8 mouse cellular contexts compared by ENCODE assay signal in genomic region chr9:15280491-15280879, GRCm38 (mm10). TPM values are rescaled to one million over a fixed set of nuclear protein-coding genes. Genes with fewer than 3 reads are reported as not detected.
DNase-seq lines count a peak whose midpoint lies in the region; ATAC-seq lines count a peak whose summit lies in the region.

No protein-coding gene starts in this region.

- WGBS in kidney, embryonic 15.5 days, result 42% methylated on average over 5 of the region's 5 CpGs
- WGBS in hindbrain, embryonic 16.5 days, result 47% methylated on average over 5 of the region's 5 CpGs
- WGBS in midbrain, embryonic 14.5 days, result 46% methylated on average over 5 of the region's 5 CpGs

- H3K9ac ChIP-seq in kidney, embryonic 15.5 days, result peak overlapping the region; percentile 82
- peak overlapping the region; percentile 46 for H3K9ac ChIP-seq in hindbrain, embryonic 16.5 days (ENCODE audit: low read depth, low read length)
- peak overlapping the region; percentile 95 for H3K9ac ChIP-seq in midbrain, embryonic 14.5 days (replicated peaks; ENCODE audit: low read length)

- DNase-seq in kidney, postnatal 25 days, result no peak
- no peak for DNase-seq in midbrain, embryonic 14.5 days
- DNase-seq in embryo, embryonic 10 days (ENCODE audit: low spot score), result no peak
- DNase-seq in thymus, postnatal 25 days, result no peak
- no peak for DNase-seq in spleen, postnatal 10 days (ENCODE audit: low spot score in 2 of 2)

- H3K27me3 ChIP-seq in kidney, embryonic 15.5 days, result no peaks in the 10 kb centered on the region
- H3K27me3 ChIP-seq in hindbrain, embryonic 16.5 days (replicated peaks; ENCODE audit: control insufficient read depth, insufficient read depth, low read length), result no peaks in the 10 kb centered on the region
- H3K27me3 ChIP-seq in midbrain, embryonic 14.5 days (ENCODE audit: control insufficient read depth, insufficient read depth, low read length), result no peaks in the 10 kb centered on the region

- peaks cover 21% of the 10 kb centered on the region for H3K4me1 ChIP-seq in kidney, embryonic 15.5 days
- peaks cover 23% of the 10 kb centered on the region for H3K4me1 ChIP-seq in hindbrain, embryonic 16.5 days (ENCODE audit: control insufficient read depth, insufficient read depth, low read depth, low read length)
- peaks cover 16% of the 10 kb centered on the region for H3K4me1 ChIP-seq in midbrain, embryonic 14.5 days (ENCODE audit: control insufficient read depth, insufficient read depth, low read length)

- 0 out of 2 replicates have a peak, but pooled peaks have one; percentile 31 for ATAC-seq in kidney, embryonic 15.5 days (replicated peaks; ENCODE audit: low FRiP score)
- peak; percentile 14 for ATAC-seq in common myeloid progenitor, adult 5-6 weeks (replicated peaks; ENCODE audit: low read depth, poor library complexity, severe bottlenecking)
- ATAC-seq in hindbrain, embryonic 16.5 days, result no peak
- ATAC-seq in midbrain, embryonic 14.5 days (ENCODE audit: low FRiP score, low TSS enrichment), result no peak

- H3K27ac ChIP-seq in kidney, embryonic 15.5 days, result peak overlapping the region; percentile 90
- H3K27ac ChIP-seq in hindbrain, embryonic 16.5 days (ENCODE audit: low read depth, low read length), result no peak overlapping the region
- peak overlapping the region; percentile 90; the same call in 1 of the 2 replicates for H3K27ac ChIP-seq in midbrain, embryonic 14.5 days (replicated peaks; ENCODE audit: low read depth, low read length)

- no peaks in the 10 kb centered on the region for H3K9me3 ChIP-seq in kidney, embryonic 15.5 days (replicated peaks)
- H3K9me3 ChIP-seq in hindbrain, embryonic 16.5 days (ENCODE audit: control insufficient read depth, low read length), result no peaks in the 10 kb centered on the region
- H3K9me3 ChIP-seq in midbrain, embryonic 14.5 days (ENCODE audit: control insufficient read depth, low read length), result no peaks in the 10 kb centered on the region

- H3K4me3 ChIP-seq in kidney, embryonic 15.5 days (replicated peaks), result peak overlapping the region; percentile 69
- peak overlapping the region; percentile 73 for H3K4me3 ChIP-seq in hindbrain, embryonic 16.5 days (ENCODE audit: low read length)
- peak overlapping the region; percentile 96 for H3K4me3 ChIP-seq in midbrain, embryonic 14.5 days (replicated peaks; ENCODE audit: low read depth, low read length)

- peak overlapping the region; percentile 67 for H3K4me2 ChIP-seq in kidney, embryonic 15.5 days
- H3K4me2 ChIP-seq in hindbrain, embryonic 16.5 days (ENCODE audit: low read length), result peak overlapping the region; percentile 67
- peak overlapping the region; percentile 92 for H3K4me2 ChIP-seq in midbrain, embryonic 14.5 days (ENCODE audit: low read length)

- H3K36me3 ChIP-seq in kidney, embryonic 15.5 days, result peaks cover 30% of the 10 kb centered on the region
- H3K36me3 ChIP-seq in hindbrain, embryonic 16.5 days (ENCODE audit: control insufficient read depth, insufficient read depth, low read length), result peaks cover 7% of the 10 kb centered on the region
- peaks cover 13% of the 10 kb centered on the region for H3K36me3 ChIP-seq in midbrain, embryonic 14.5 days (ENCODE audit: control insufficient read depth, insufficient read depth, low read length)

RNA-seq across cellular contexts. Expression of gene Med17, which starts 0.8 kb away (rescaled TPM):
- 35.4 and 39.2 TPM in 2 replicates for polyA plus RNA-seq in kidney, embryonic 15.5 days (2015; fragmentation: Nextera tagmentation; extraction: Ambion mirVana)
- total RNA-seq in common myeloid progenitor, adult 5-6 weeks (2017), result 34.3 and 35.0 TPM in 2 replicates
- 25.8 and 31.9 TPM in 2 replicates for polyA plus RNA-seq in hindbrain, embryonic 16.5 days (2015; fragmentation: Nextera tagmentation; extraction: Ambion mirVana)
- polyA plus RNA-seq in midbrain, embryonic 14.5 days (2014; fragmentation: Nextera tagmentation; extraction: Ambion mirVana), result 35.4 and 43.4 TPM in 2 replicates

RNA-seq across cellular contexts. Expression of gene Taf1d, which starts 25.5 kb away (rescaled TPM):
- 94.4 and 94.9 TPM in 2 replicates for polyA plus RNA-seq in kidney, embryonic 15.5 days (2015; fragmentation: Nextera tagmentation; extraction: Ambion mirVana)
- total RNA-seq in common myeloid progenitor, adult 5-6 weeks (2017), result 1,699 and 1,798 TPM in 2 replicates
- polyA plus RNA-seq in hindbrain, embryonic 16.5 days (2015; fragmentation: Nextera tagmentation; extraction: Ambion mirVana), result 36.4 and 40.4 TPM in 2 replicates
- polyA plus RNA-seq in midbrain, embryonic 14.5 days (2014; fragmentation: Nextera tagmentation; extraction: Ambion mirVana), result 44.0 and 46.1 TPM in 2 replicates

RNA-seq across cellular contexts. Expression of gene 4931406C07Rik, which starts 25.8 kb away (rescaled TPM):
- polyA plus RNA-seq in kidney, embryonic 15.5 days (2015; fragmentation: Nextera tagmentation; extraction: Ambion mirVana), result 18.2 and 20.7 TPM in 2 replicates
- 14.8 and 18.2 TPM in 2 replicates for total RNA-seq in common myeloid progenitor, adult 5-6 weeks (2017)
- 13.7 and 14.3 TPM in 2 replicates for polyA plus RNA-seq in hindbrain, embryonic 16.5 days (2015; fragmentation: Nextera tagmentation; extraction: Ambion mirVana)
- polyA plus RNA-seq in midbrain, embryonic 14.5 days (2014; fragmentation: Nextera tagmentation; extraction: Ambion mirVana), result 10.7 and 13.4 TPM in 2 replicates

RNA-seq across cellular contexts. Expression of gene Vstm5, which starts 41.6 kb away (rescaled TPM):
- 6.0 and 6.9 TPM in 2 replicates for polyA plus RNA-seq in kidney, embryonic 15.5 days (2015; fragmentation: Nextera tagmentation; extraction: Ambion mirVana)
- 1.0 TPM in 1 of 2 replicates, not detected in the other for total RNA-seq in common myeloid progenitor, adult 5-6 weeks (2017)
- polyA plus RNA-seq in hindbrain, embryonic 16.5 days (2015; fragmentation: Nextera tagmentation; extraction: Ambion mirVana), result 33.0 and 36.6 TPM in 2 replicates
- 19.8 and 21.6 TPM in 2 replicates for polyA plus RNA-seq in midbrain, embryonic 14.5 days (2014; fragmentation: Nextera tagmentation; extraction: Ambion mirVana)

Comparison
In these comparisons a context has a peak if more than half of its experiments do, and no peak if none do; other contexts are left out.
1. ATAC-seq: peak in kidney, embryonic 15.5 days (single experiment) and common myeloid progenitor, adult 5-6 weeks (single experiment); none in hindbrain, embryonic 16.5 days (single experiment) and midbrain, embryonic 14.5 days (single experiment).
2. Peak in every context shown above with its lines, with median percentiles within 50 percentile points of each other: H3K4me2 ChIP-seq, H3K4me3 ChIP-seq and H3K9ac ChIP-seq.